Mouse (Mus musculus): Measurements from ENCODE around the gene Eri2.
"Not testable (repeated sequence)": the region's sequence is repeated elsewhere in the genome, so short reads cannot be mapped to it uniquely, and the experiment has no call there.

The Eri2 gene

GRCm38 (mm10) chr7:119739798-119740468, 53.9 kb downstream of the Eri2 start:
- not testable (repeated sequence) for DNase-seq (ENCODE audit: low spot score in 2 of 2)

GRCm38 (mm10) chr7:119738877-119739276, 55.0 kb downstream of the Eri2 start:
- no peak for DNase-seq (ENCODE audit: low spot score in 2 of 2)

GRCm38 (mm10) chr7:119731262-119731661, 62.6 kb downstream of the Eri2 start:
- DNase-seq (ENCODE audit: low spot score in 2 of 2) = not testable (repeated sequence)

GRCm38 (mm10) chr7:119727621-119728020, 66.2 kb downstream of the Eri2 start:
- no peak for DNase-seq (ENCODE audit: low spot score in 2 of 2)

GRCm38 (mm10) chr7:119720947-119721310, 72.9 kb downstream of the Eri2 start:
- DNase-seq (ENCODE audit: low spot score in 2 of 2) = peak in 1 of 2 experiments; percentile 12

GRCm38 (mm10) chr7:119720253-119720946, 73.5 kb downstream of the Eri2 start, which contains the start of gene Thumpd1:
Gene Thumpd1, minus strand, starts transcription at chr7:119720798.
- peak; percentile 94 for DNase-seq (ENCODE audit: low spot score in 2 of 2)

Data from frontal cortex, postnatal 25 days (tissue).